26 mouse cellular contexts compared by ENCODE assay signal in the genomic region with DNA sequence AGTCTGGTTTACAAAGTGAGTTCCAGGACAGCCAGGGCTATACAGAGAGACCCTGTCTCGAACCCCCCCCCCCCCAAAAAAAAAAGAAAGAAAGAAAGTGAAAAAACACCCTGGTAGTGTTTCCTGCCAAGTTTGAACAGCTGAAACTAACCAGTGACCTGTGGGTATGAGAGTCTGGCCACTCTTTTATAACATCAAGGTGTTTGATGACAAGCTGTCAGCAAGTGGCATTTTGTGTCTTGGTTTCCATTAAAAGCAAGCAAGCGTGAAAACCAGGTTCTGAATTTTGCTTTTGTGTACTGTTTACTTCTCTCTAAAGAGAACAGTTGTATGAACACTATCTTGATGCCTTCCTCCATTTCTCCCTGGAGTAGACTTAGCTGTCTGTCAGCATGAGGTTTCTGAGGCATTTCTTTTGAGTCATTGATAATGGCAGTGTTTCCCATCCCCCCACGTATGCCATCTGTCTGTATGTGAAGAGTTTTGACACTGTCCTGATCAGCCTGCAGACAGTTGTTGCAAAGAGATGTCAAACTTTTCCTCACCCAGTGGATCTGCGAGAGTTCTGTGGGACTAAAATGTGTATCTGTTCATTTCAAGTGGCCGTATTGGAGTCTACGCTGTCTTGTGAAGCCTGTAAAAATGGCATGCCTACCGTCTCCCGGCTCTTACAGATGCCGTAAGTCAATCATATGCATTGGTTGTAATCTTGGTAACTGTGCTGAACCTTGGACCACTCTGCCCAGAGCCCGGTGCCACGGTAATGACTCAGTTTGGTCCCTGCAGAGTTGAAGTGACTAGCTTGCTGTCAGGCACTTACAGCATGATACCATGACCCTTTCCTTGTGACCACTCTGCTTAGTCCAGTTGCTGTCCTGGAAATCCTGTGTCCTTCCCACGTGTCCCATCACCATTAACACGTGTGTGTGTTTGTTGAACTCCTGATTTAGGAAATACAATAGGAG. TPM values are rescaled to one million over a fixed set of nuclear protein-coding genes. Genes with fewer than 3 reads are reported as not detected.
DNase-seq lines count a peak whose midpoint lies in the region; ATAC-seq and TF ChIP-seq lines count a peak whose summit lies in the region.
"Had no signal": no experiment of that assay in that cellular context is flagged by ENCODE, and none has a peak within 500 bp of the region (broad histone marks: within the 10 kb centered on the region; RNA-seq: fewer than 3 reads in every experiment).

No protein-coding gene starts in this region.

- no peak for TF ChIP-seq EP300 in heart, adult 2 months (IDR thresholded peaks at IDR 0.05; ENCODE audit: insufficient read depth, low read depth, low read length)

- H3K4me1 ChIP-seq in heart, adult 2 months (ENCODE audit: control insufficient read depth, insufficient read depth, low read length) = no peaks in the 10 kb centered on the region
- 0 out of 2 replicates have a peak, but pooled peaks cover 5% of the 10 kb centered on the region for H3K4me1 ChIP-seq in heart, embryonic 16.5 days (ENCODE audit: control insufficient read depth, insufficient read depth, low read length)
- peaks cover 6% of the 10 kb centered on the region for H3K4me1 ChIP-seq in intestine, embryonic 16.5 days (ENCODE audit: control insufficient read depth, insufficient read depth, low read length)
- H3K4me1 ChIP-seq: embryonic facial prominence, embryonic 12.5 days; hindbrain, embryonic 13.5 days; liver, embryonic 15.5 days; lung, embryonic 15.5 days had no signal

- no peak overlapping the region for H3K4me2 ChIP-seq in heart, embryonic 16.5 days (ENCODE audit: low read depth, low read length)
- no peak overlapping the region for H3K4me2 ChIP-seq in intestine, embryonic 16.5 days (ENCODE audit: low read depth, low read length)
- H3K4me2 ChIP-seq: embryonic facial prominence, embryonic 12.5 days; hindbrain, embryonic 13.5 days; liver, embryonic 15.5 days; lung, embryonic 15.5 days had no signal

- no peak overlapping the region for H3K4me3 ChIP-seq in heart, adult 2 months
- H3K4me3 ChIP-seq in heart, embryonic 16.5 days (ENCODE audit: low read length) = no peak overlapping the region
- no peak overlapping the region for H3K4me3 ChIP-seq in intestine, embryonic 16.5 days (ENCODE audit: low read length)
- H3K4me3 ChIP-seq: embryonic facial prominence, embryonic 12.5 days; hindbrain, embryonic 13.5 days; layer of hippocampus, adult 2 months; limb, embryonic 10.5 days; liver, embryonic 15.5 days; lung, embryonic 15.5 days had no signal

- no peaks in the 10 kb centered on the region for H3K27me3 ChIP-seq in heart, adult 2 months (ENCODE audit: control insufficient read depth, insufficient read depth, low read length)
- H3K27me3 ChIP-seq in heart, embryonic 16.5 days (ENCODE audit: control insufficient read depth, insufficient read depth, low read length) = no peaks in the 10 kb centered on the region
- H3K27me3 ChIP-seq in intestine, embryonic 16.5 days (replicated peaks; ENCODE audit: control insufficient read depth, insufficient read depth, low read length) = no peaks in the 10 kb centered on the region
- H3K27me3 ChIP-seq: CH12.LX; embryonic facial prominence, embryonic 12.5 days; hindbrain, embryonic 13.5 days; liver, embryonic 15.5 days; lung, embryonic 15.5 days; Patski had no signal

- H3K27ac ChIP-seq in heart, adult 2 months = peak overlapping the region; percentile 38; the same call in 1 of the 2 replicates
- H3K27ac ChIP-seq in heart, embryonic 16.5 days (ENCODE audit: low read length) = peak overlapping the region; percentile 3; the same call in 1 of the 2 replicates
- peak overlapping the region; percentile 80 for H3K27ac ChIP-seq in intestine, embryonic 16.5 days (ENCODE audit: low read length)
- H3K27ac ChIP-seq: embryonic facial prominence, embryonic 12.5 days; hindbrain, embryonic 13.5 days; layer of hippocampus, adult 2 months; limb, embryonic 10.5 days; liver, embryonic 15.5 days; lung, embryonic 15.5 days had no signal

- 72% methylated on average over 13 of the region's 13 CpGs for WGBS in heart, adult 2 months
- 53% methylated on average over 13 of the region's 13 CpGs for WGBS in heart, embryonic 16.5 days
- 79% methylated on average over 13 of the region's 13 CpGs for WGBS in intestine, embryonic 16.5 days

- no peak for TF ChIP-seq POLR2A in heart, adult 2 months (IDR thresholded peaks at IDR 0.05; ENCODE audit: insufficient read depth, low read depth, low read length)

- no peaks in the 10 kb centered on the region for H3K36me3 ChIP-seq in heart, adult 2 months (ENCODE audit: control insufficient read depth, insufficient read depth, low read length)
- H3K36me3 ChIP-seq in heart, embryonic 16.5 days (ENCODE audit: control insufficient read depth, insufficient read depth) = peaks cover 32% of the 10 kb centered on the region
- H3K36me3 ChIP-seq in intestine, embryonic 16.5 days (ENCODE audit: control insufficient read depth, insufficient read depth, low read length) = peaks cover 15% of the 10 kb centered on the region; the same call in 1 of the 2 replicates

- intact Hi-C loops in heart, adult 2 months (cut with DNase I) = no loop called here
- intact Hi-C loops in heart, postnatal 36 days (cut with DNase I) = loop anchor here (5.0 kb wide), 1 partner anchor 179 kb away; no protein-coding TSS in a partner anchor

- DNase-seq in heart, adult 2 months = no peak
- no peak for DNase-seq in heart, postnatal 36 days
- no peak for DNase-seq in heart, adult 11 months
- DNase-seq in cerebellum, postnatal 10 days = no peak
- DNase-seq in testis, postnatal 10 days (ENCODE audit: low spot score) = no peak
- DNase-seq: adrenal gland, postnatal 36 days; B cell, adult 2 months; cerebellum, adult 11 months; cerebellum, postnatal 14 days; gastrocnemius, postnatal 10 days; kidney, postnatal 25 days; liver; lung, postnatal 36 days; midbrain, embryonic 14.5 days; thymus, postnatal 36 days had no signal

- H3K9ac ChIP-seq in heart, adult 2 months (ENCODE audit: low read depth, low read length) = no peak overlapping the region
- no peak overlapping the region for H3K9ac ChIP-seq in heart, embryonic 16.5 days (ENCODE audit: low read length)
- H3K9ac ChIP-seq in intestine, embryonic 16.5 days (ENCODE audit: low read depth, low read length) = 0 out of 2 replicates have a peak overlapping the region, but pooled peaks have one; percentile 4
- H3K9ac ChIP-seq: embryonic facial prominence, embryonic 12.5 days; hindbrain, embryonic 13.5 days; liver, embryonic 15.5 days; lung, embryonic 15.5 days had no signal

- TF ChIP-seq CTCF in heart, adult 2 months (IDR thresholded peaks at IDR 0.05) = no peak

- no peaks in the 10 kb centered on the region for H3K79me2 ChIP-seq in heart, adult 2 months (replicated peaks; ENCODE audit: control insufficient read depth, insufficient read depth, low read length)

- H3K9me3 ChIP-seq in heart, embryonic 16.5 days (replicated peaks; ENCODE audit: control insufficient read depth, low read length) = no peaks in the 10 kb centered on the region
- H3K9me3 ChIP-seq in intestine, embryonic 16.5 days (ENCODE audit: control insufficient read depth, low read length) = no peaks in the 10 kb centered on the region
- H3K9me3 ChIP-seq: embryonic facial prominence, embryonic 12.5 days; G1E; hindbrain, embryonic 13.5 days; limb, embryonic 10.5 days; liver, embryonic 15.5 days; lung, embryonic 15.5 days had no signal

- peak; percentile 32; the same call in 1 of the 2 replicates for ATAC-seq in heart, embryonic 16.5 days (replicated peaks; ENCODE audit: extremely low read depth, insufficient read depth, low FRiP score)
- peak; percentile 73 for ATAC-seq in intestine, embryonic 16.5 days
- ATAC-seq: Patski had no signal

RNA-seq across cellular contexts. Expression of gene Pdhb, which starts 26.9 kb away (rescaled TPM):
- 100 to 1,000 TPM; 722 to 825 TPM for total RNA-seq in heart, adult 2 months (2021)
- 324 and 636 TPM in 2 replicates for polyA plus RNA-seq in heart, adult 2 months (2012; rRNA removed)
- total RNA-seq in heart, postnatal 36 days (2021) = 100 to 1,000 TPM; 843 to 906 TPM
- 682 and 733 TPM in 2 replicates for polyA plus RNA-seq in heart, embryonic 16.5 days (2015; fragmentation: Nextera tagmentation; extraction: Ambion mirVana)
- 187 and 215 TPM in 2 replicates for polyA plus RNA-seq in intestine, embryonic 16.5 days (2015; fragmentation: Nextera tagmentation; extraction: Ambion mirVana)

RNA-seq across cellular contexts. Expression of gene Pxk, which starts 47.9 kb away (rescaled TPM):
- total RNA-seq in heart, adult 2 months (2021) = 10 to 100 TPM; 23.1 to 24.6 TPM
- polyA plus RNA-seq in heart, adult 2 months (2012; rRNA removed) = 18.3 and 27.3 TPM in 2 replicates
- total RNA-seq in heart, postnatal 36 days (2021) = 10 to 100 TPM; 25.2 to 27.3 TPM
- 34.9 and 38.3 TPM in 2 replicates for polyA plus RNA-seq in heart, embryonic 16.5 days (2015; fragmentation: Nextera tagmentation; extraction: Ambion mirVana)
- 40.4 and 44.3 TPM in 2 replicates for polyA plus RNA-seq in intestine, embryonic 16.5 days (2015; fragmentation: Nextera tagmentation; extraction: Ambion mirVana)

Comparison
In these comparisons a context has a peak if more than half of its experiments do, and no peak if none do; other contexts are left out.
1. H3K27ac ChIP-seq: peak in every context shown above with its lines; median percentile 80 in intestine, embryonic 16.5 days; 38 in heart, adult 2 months; 3 in heart, embryonic 16.5 days.